Mouse (Mus musculus): ENCODE results near the gene Msantd4.
"Not testable (repeated sequence)": the region's sequence is repeated elsewhere in the genome, so short reads cannot be mapped to it uniquely, and the experiment has no call there.

Gene Msantd4

GRCm38 (mm10) chr9:4375828-4376639 is at the start of gene Msantd4:
Gene Msantd4, plus strand, starts transcription at chr9:4376562.
- peak; percentile 96 for DNase-seq

- no peak for DNase-seq
Observed at GRCm38 (mm10) chr9:4353163-4353562, 23.2 kb upstream of the Msantd4 start.

- DNase-seq: no peak
Observed at GRCm38 (mm10) chr9:4376640-4377120, 318 bp downstream of the Msantd4 start.

GRCm38 (mm10) chr9:4400801-4401200 is 24.4 kb downstream of the Msantd4 start:
- DNase-seq: not testable (repeated sequence)

All from cerebellum, adult 8-10 months (tissue).